Mouse (Mus musculus) neural tube, embryonic 15.5 days (tissue): ENCODE results near the gene Fchsd2. TPM values are rescaled to one million over a fixed set of nuclear protein-coding genes. Genes with fewer than 3 reads are reported as not detected.

Experiments used
- ATAC-seq: fragments of 200-750 bp; cut with Nextera tagmentation; 2 replicates; pipeline ENCODE4 v1.8.0; 2017; ENCODE audit warnings: mild to moderate bottlenecking, moderate TSS enrichment, moderate library complexity; ENCODE audit not compliant: low FRiP score
- H3K27ac ChIP-seq: fragments of 300-500 bp; sonication (generic); replicated peaks from 2 replicates; pipeline ENCODE4 v1.5.1; 2015; ENCODE audit warnings: mild to moderate bottlenecking, inconsistent platforms
- H3K27me3 ChIP-seq: fragments of 300-500 bp; sonication (generic); replicated peaks from 2 replicates; pipeline ENCODE4 v1.6.1; 2015; ENCODE audit warnings: inconsistent platforms
- H3K36me3 ChIP-seq: fragments of 300-500 bp; sonication (generic); 2 replicates; pipeline ENCODE4 v1.6.1; 2015; ENCODE audit warnings: inconsistent platforms
- H3K4me1 ChIP-seq: fragments of 300-500 bp; sonication (generic); 2 replicates; pipeline ENCODE4 v1.6.1; 2015; ENCODE audit warnings: inconsistent platforms
- H3K4me2 ChIP-seq: fragments of 300-500 bp; sonication (generic); 2 replicates; pipeline ENCODE4 v1.6.1; 2015; ENCODE audit warnings: inconsistent platforms, mild to moderate bottlenecking, moderate library complexity
- H3K4me3 ChIP-seq: fragments of 300-500 bp; sonication (generic); replicated peaks from 2 replicates; pipeline ENCODE4 v1.5.1; 2015; ENCODE audit warnings: mild to moderate bottlenecking, inconsistent platforms
- H3K9ac ChIP-seq: fragments of 300-500 bp; sonication (generic); replicated peaks from 2 replicates; pipeline ENCODE4 v1.6.1; 2015; ENCODE audit warnings: mild to moderate bottlenecking, inconsistent platforms
- H3K9me3 ChIP-seq: fragments of 300-500 bp; sonication (generic); replicated peaks from 2 replicates; pipeline ENCODE4 v1.6.1; 2016; ENCODE audit warnings: inconsistent platforms
- WGBS: fragments of 180-500 bp; shearing (Covaris S2); methylation state at CpG from one replicate; pipeline ENCODE4 v1.1.7; 2015; ENCODE audit warnings: mixed read lengths; 5-methylcytosine and 5-hydroxymethylcytosine counted together
- polyA plus RNA-seq: library from polyadenylated mRNA; unstranded; fragments of >200 nt; fragmentation: Nextera tagmentation; extraction: Ambion mirVana; gene quantifications from 2 replicates; pipeline ENCODE4 v1.2.1, GENCODE M21; 2015

Fchsd2 gene
- polyA plus RNA-seq, 1 experiment from 2014 or later: 39.4 TPM

- H3K27ac ChIP-seq: no peak overlapping the region
- H3K27me3 ChIP-seq: peaks cover 13% of the 10 kb centered on the region
- WGBS: 74% methylated on average over 6 of the region's 6 CpGs
- no peak for ATAC-seq
- no peak overlapping the region for H3K4me2 ChIP-seq
- no peak overlapping the region for H3K9ac ChIP-seq
- H3K36me3 ChIP-seq: no peaks in the 10 kb centered on the region
- H3K9me3 ChIP-seq: no peaks in the 10 kb centered on the region
- H3K4me1 ChIP-seq: peaks cover 43% of the 10 kb centered on the region
- no peak overlapping the region for H3K4me3 ChIP-seq
These were observed 231.7 kb downstream of the Fchsd2 start for GRCm38 (mm10) chr7:101324142-101324962.

- H3K27me3 ChIP-seq: 0 out of 2 replicates have a peak, but pooled peaks cover 3% of the 10 kb centered on the region
- no peaks in the 10 kb centered on the region for H3K36me3 ChIP-seq
- no peak overlapping the region for H3K4me2 ChIP-seq
- peaks cover 41% of the 10 kb centered on the region for H3K4me1 ChIP-seq
- no peak overlapping the region for H3K27ac ChIP-seq
- H3K4me3 ChIP-seq: no peak overlapping the region
- no peak for ATAC-seq
- WGBS: 88% methylated on average over 5 of the region's 5 CpGs
- H3K9ac ChIP-seq: no peak overlapping the region
- no peaks in the 10 kb centered on the region for H3K9me3 ChIP-seq
These were observed 233.3 kb downstream of the Fchsd2 start for GRCm38 (mm10) chr7:101326006-101326405.

- Histone ChIP-seq H3K27me3 (no peaks in the 10 kb centered on the region), H3K4me2 (no peak overlapping the region), H3K9me3 (no peaks in the 10 kb centered on the region), H3K27ac (no peak overlapping the region), H3K36me3 (no peaks in the 10 kb centered on the region), H3K9ac (no peak overlapping the region), H3K4me1 (peaks cover 31% of the 10 kb centered on the region), H3K4me3 (no peak overlapping the region)
- WGBS: 62% methylated on average over 5 of the region's 5 CpGs
- no peak for ATAC-seq
These were observed 234.6 kb downstream of the Fchsd2 start for GRCm38 (mm10) chr7:101327263-101327662.

GRCm38 (mm10) chr7:101327786-101328185 lies 235.1 kb downstream of the Fchsd2 start:
- Histone ChIP-seq H3K4me2 (no peak overlapping the region), H3K4me3 (no peak overlapping the region), H3K36me3 (no peaks in the 10 kb centered on the region), H3K4me1 (peaks cover 26% of the 10 kb centered on the region), H3K9me3 (no peaks in the 10 kb centered on the region), H3K27ac (no peak overlapping the region), H3K27me3 (no peaks in the 10 kb centered on the region), H3K9ac (no peak overlapping the region)
- ATAC-seq: no peak
- WGBS: 85% methylated on average over 2 of the region's 2 CpGs

GRCm38 (mm10) chr7:101328621-101329158 lies 236.0 kb downstream of the Fchsd2 start:
- Histone ChIP-seq H3K4me2 (no peak overlapping the region), H3K4me1 (peaks cover 26% of the 10 kb centered on the region), H3K27ac (peak overlapping the region; percentile 56), H3K9me3 (no peaks in the 10 kb centered on the region), H3K27me3 (no peaks in the 10 kb centered on the region), H3K4me3 (no peak overlapping the region), H3K36me3 (no peaks in the 10 kb centered on the region), H3K9ac (no peak overlapping the region)
- WGBS: 67% methylated on average over 4 of the region's 4 CpGs
- ATAC-seq: peak; percentile 43; the same call in 1 of the 2 replicates

- H3K4me3 ChIP-seq: no peak overlapping the region
- H3K4me2 ChIP-seq: no peak overlapping the region
- no peaks in the 10 kb centered on the region for H3K36me3 ChIP-seq
- H3K9me3 ChIP-seq: no peaks in the 10 kb centered on the region
- H3K27me3 ChIP-seq: no peaks in the 10 kb centered on the region
- H3K27ac ChIP-seq: 0 out of 2 replicates have a peak overlapping the region, but pooled peaks have one; percentile 56
- peaks cover 25% of the 10 kb centered on the region for H3K4me1 ChIP-seq
- ATAC-seq: no peak
- no peak overlapping the region for H3K9ac ChIP-seq
- WGBS: 83% methylated on average over 4 of the region's 4 CpGs
These were observed 236.9 kb downstream of the Fchsd2 start for GRCm38 (mm10) chr7:101329606-101330005.

- whole genome bisulfite sequencing: 77% methylated on average over 10 of the region's 10 CpGs
- Histone ChIP-seq H3K27ac (no peak overlapping the region), H3K36me3 (no peaks in the 10 kb centered on the region), H3K9ac (no peak overlapping the region; the same call in 1 of the 2 replicates), H3K4me1 (peaks cover 23% of the 10 kb centered on the region), H3K4me2 (no peak overlapping the region), H3K27me3 (no peaks in the 10 kb centered on the region), H3K4me3 (no peak overlapping the region), H3K9me3 (no peaks in the 10 kb centered on the region)
- ATAC-seq: no peak
These were observed 237.6 kb downstream of the Fchsd2 start for GRCm38 (mm10) chr7:101330074-101330840.

GRCm38 (mm10) chr7:101330841-101331173 lies 238.1 kb downstream of the Fchsd2 start:
- Histone ChIP-seq H3K9me3 (no peaks in the 10 kb centered on the region), H3K36me3 (no peaks in the 10 kb centered on the region), H3K27ac (no peak overlapping the region), H3K4me3 (no peak overlapping the region), H3K27me3 (no peaks in the 10 kb centered on the region), H3K4me1 (peaks cover 23% of the 10 kb centered on the region), H3K4me2 (no peak overlapping the region), H3K9ac (no peak overlapping the region)
- WGBS: 79% methylated on average over 4 of the region's 4 CpGs
- ATAC-seq: no peak

- Histone ChIP-seq H3K9ac (no peak overlapping the region), H3K27ac (no peak overlapping the region), H3K9me3 (no peaks in the 10 kb centered on the region), H3K4me2 (no peak overlapping the region), H3K27me3 (no peaks in the 10 kb centered on the region), H3K36me3 (no peaks in the 10 kb centered on the region), H3K4me3 (no peak overlapping the region), H3K4me1 (peaks cover 23% of the 10 kb centered on the region)
- WGBS: 88% methylated on average over 5 of the region's 5 CpGs
- ATAC-seq: no peak
These were observed 239.6 kb downstream of the Fchsd2 start for GRCm38 (mm10) chr7:101332045-101332831.
